Mouse (Mus musculus): ENCODE data around the gene Alcam.

DNA sequence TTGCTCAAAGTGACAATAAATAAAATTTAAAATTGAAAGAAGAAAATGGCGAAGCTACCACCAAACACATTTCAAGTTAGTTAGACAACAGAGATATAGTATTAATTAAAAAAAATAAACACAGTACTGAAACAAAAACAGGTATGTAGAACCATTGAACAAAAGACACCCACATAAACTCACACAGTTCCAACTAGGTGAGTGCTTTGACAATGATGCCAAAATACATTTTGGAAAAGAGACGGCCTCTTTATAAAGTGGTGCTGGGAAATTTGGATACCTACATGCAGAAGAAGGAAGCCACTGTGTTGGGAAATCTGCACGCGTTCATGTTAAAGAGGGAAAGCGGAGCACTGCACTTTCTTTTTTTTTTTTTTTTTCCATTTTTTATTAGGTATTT, 85.4 kb downstream of the Alcam start:
- TF ChIP-seq POLR2A (IDR thresholded peaks at IDR 0.05; ENCODE audit: insufficient read length, low read depth) (no peak), USF1 (IDR thresholded peaks at IDR 0.05; ENCODE audit: low read depth) (no peak), REST (IDR thresholded peaks at IDR 0.05; ENCODE audit: insufficient read depth, insufficient read length) (no peak), TCF12 (IDR thresholded peaks at IDR 0.05; ENCODE audit: insufficient read depth, poor library complexity, severe bottlenecking) (no peak), CEBPB (IDR thresholded peaks at IDR 0.05; ENCODE audit: insufficient read depth, poor library complexity, severe bottlenecking) (no peak), MYOD1 (IDR thresholded peaks at IDR 0.05; ENCODE audit: control insufficient read depth in 1 of 3, insufficient read length in 2 of 3, low read depth in 2 of 3) (no peak)

Measured in myocyte (in vitro differentiated cells).